Mouse (Mus musculus): ENCODE results near the gene Abhd10.

The Abhd10 gene

DNA sequence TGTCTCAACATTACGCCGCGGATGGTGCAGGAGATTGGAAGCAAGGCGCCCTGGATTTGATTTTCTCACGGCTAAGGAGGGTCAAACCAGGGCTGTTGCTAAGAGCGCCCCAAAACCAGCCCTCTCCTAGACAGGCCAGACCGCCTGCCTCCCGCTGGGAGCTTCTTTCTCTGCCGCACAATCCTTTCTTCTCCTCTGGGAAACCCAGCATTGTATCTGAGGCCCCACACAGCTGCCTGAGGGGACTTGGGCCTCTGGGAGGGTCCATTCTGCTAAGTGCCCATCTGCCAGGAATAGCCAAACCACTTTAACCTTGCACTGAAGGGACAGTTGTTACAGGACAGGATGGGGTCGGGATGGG lies 18.0 kb downstream of the Abhd10 start:
- no peak for DNase-seq (ENCODE audit: low spot score in 2 of 2)

GRCm38 (mm10) chr16:45724061-45724741 lies 18.6 kb downstream of the Abhd10 start, which contains the start of gene Tagln3:
Tagln3 (minus strand) TSS chr16:45724608.
- peak; percentile 85 to 91 for DNase-seq (ENCODE audit: low spot score in 2 of 2)

DNA sequence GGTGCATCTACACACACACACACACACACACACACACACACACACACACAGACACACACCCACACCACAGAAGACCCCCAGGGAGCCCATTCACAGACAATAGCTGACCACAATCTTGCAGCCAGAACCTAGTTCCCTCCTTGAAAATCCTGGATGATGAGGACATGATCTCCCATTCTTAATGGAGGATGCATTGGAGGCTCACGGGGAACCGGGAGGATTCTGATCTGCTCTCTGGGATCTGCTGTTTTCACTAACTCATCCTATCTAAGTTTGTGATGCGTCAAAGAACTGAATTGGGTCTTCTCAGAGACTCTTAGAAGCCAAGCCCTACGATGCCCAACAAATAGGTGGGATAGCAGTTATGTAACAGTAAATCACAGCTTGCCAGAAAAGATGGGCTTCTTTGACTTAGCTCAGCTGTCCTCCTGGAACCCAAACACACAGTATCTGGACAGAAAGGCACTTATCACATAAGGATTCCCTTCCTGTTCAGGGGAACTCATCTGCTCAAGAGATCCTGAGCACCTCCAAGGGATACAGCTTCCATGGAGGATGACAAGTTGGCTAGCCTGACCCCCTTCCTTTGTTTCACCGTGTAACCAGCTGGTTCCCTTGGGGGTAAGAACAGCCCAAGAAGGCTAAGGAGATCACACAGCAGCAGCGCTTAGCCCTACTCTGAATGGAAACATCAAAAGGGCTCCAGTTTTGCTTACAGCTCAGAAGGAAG lies 19.4 kb downstream of the Abhd10 start:
- DNase-seq (ENCODE audit: low spot score in 2 of 2) = no peak

GRCm38 (mm10) chr16:45722460-45722951 lies 20.2 kb downstream of the Abhd10 start:
- DNase-seq (ENCODE audit: low spot score in 2 of 2) = peak in 1 of 2 experiments; percentile 58

DNA sequence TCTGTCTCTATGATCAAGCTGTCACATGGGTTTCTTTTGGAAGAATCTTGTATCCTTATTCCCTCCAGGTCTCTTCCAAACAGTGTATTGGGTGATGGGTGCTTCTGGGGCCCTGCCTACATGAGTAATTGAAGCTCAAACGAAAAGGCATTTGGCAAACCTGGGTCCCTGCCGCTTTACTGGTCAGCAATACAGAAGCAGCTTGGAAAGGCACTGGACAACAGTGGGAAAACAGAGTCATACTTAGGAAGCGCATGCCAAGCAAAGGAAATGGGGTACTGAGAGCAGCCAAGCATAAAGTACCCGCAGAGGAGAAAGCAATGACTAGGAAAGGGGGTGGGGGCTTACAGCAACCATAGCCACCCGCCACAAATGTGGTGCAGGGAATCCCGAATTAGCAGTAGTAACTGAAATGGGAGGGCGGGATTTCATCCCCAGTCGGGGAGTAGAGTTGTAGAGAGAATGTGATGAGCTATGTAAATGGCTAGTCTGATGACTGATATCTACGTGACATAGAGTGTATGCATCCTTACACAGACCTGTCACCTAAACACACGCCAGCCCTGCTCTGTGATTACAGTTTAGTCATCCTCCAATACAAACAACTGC lies 22.6 kb downstream of the Abhd10 start:
- peak in 1 of 2 experiments; percentile 38 for DNase-seq (ENCODE audit: low spot score in 2 of 2)

- DNase-seq (ENCODE audit: low spot score in 2 of 2) = peak in 1 of 2 experiments; percentile 19
These were observed 24.5 kb downstream of the Abhd10 start for GRCm38 (mm10) chr16:45718296-45718695.

- peak in 1 of 2 experiments; percentile 26 for DNase-seq (ENCODE audit: low spot score in 2 of 2)
These were observed 28.1 kb downstream of the Abhd10 start for GRCm38 (mm10) chr16:45714489-45715150.

DNA sequence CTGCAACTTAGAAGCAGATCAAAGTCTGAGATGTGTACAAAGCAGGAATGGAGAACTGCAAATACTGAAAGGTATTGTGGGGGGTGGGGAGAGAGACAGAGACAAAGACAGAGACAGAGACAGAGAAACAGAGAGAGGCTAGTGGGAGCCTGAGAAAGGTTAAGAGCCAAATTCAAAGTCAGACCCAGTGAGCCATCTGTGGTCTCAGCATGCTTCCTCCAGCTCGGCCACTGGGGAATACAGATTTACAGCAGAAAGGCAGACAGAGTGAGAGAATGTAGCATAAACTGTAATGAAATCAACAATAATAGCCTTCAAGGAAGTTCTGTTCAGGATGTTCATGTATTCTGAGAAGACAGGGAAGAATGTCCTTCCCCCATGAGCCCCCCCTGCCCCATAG lies 28.9 kb downstream of the Abhd10 start:
- DNase-seq (ENCODE audit: low spot score in 2 of 2) = peak in 1 of 2 experiments; percentile 17

DNA sequence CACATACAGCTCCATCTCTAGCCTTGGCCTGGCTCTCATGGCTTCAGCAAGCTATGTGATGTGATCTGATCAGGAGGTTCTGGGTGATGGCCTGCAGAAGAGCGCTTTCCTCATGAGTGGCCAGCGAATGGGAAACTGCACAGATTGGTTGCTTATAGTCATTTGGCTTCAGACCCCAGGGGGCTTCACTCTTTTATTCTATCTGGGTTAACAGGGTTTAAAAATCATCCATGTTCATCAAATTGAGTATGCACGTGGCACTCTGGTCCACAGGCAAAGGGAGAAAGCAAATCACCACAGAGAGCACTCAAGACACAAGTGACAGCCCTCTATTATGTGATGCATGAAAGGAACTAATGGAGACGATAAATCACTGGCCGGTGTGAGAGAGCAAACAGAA lies 29.5 kb downstream of the Abhd10 start:
- DNase-seq (ENCODE audit: low spot score in 2 of 2) = peak in 1 of 2 experiments; percentile 19

DNA sequence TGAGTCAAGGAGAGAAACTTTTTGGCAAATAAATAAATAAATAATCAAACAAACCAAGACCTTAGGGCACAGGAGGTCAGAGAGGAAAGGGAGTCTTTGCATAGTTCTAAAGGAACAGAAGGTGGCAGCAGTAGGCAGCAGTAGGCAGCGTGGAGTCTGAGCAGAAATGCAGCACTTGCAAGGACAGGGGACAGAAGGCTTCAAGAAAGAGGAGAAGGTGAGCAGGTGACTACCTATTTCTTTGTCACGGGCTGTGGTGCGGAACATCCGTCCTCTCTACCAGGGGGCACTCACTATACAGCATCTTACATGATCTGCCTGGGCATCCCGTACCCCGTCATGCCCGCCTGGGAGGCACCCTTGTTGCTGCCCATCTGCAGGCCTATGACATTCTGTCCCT lies 31.5 kb downstream of the Abhd10 start:
- DNase-seq (ENCODE audit: low spot score in 2 of 2) = peak in 1 of 2 experiments; percentile 30

GRCm38 (mm10) chr16:45699301-45699700 lies 43.5 kb downstream of the Abhd10 start:
- no peak for DNase-seq (ENCODE audit: low spot score in 2 of 2)

DNA sequence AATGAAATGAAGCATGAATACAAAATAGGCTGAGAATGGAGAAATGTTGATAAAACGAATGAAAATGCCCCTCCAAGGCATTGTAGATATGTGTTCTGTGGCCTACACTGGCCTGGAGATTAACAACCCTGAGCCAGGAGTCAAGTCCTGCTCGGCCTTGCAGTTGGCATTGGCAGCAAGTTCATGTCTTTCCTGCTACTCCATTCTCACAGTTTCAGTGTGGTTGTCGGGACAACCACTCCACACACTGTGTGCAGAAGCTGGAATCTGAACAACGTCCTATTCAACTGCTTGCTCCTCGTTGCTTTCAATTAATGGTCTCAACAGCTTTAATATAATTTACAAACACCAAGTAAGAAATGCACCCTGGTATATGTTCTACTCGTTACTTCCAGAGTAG lies 44.8 kb downstream of the Abhd10 start:
- peak in 1 of 2 experiments; percentile 59 for DNase-seq (ENCODE audit: low spot score in 2 of 2)

DNA sequence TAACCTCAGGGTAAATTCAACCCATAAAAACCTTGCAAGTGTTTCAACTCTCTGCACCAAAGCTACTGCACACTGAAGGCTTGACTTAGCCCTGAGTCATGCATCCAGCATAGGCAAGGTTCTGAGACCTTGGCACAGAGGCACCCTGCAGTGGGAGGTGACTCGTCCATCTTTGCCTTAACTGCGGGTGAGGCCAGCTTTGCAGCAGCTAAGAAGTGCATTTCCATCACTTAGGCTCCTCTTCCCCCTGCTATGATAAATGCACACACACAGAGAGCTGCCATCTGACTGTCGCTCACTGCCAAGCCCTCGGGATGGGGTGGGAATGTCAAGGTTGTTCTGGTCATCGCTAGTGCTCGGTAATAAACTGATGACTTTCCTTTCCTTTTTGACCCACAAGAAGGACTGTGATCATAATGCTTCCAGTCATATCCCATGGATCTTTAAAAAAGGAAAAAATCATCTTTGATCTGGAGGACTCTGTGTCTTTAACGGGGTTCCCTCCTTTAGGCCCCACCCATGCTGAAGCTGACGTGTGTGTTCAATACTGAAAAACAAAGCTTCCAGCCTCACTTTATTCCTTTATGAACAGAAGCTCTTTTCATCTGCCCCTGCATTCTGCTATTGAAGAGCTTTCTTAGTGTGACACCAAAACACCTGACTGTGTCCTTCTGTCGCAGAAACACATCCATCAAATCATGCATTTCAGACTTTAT lies 47.2 kb downstream of the Abhd10 start:
- no peak for DNase-seq (ENCODE audit: low spot score in 2 of 2)

- DNase-seq (ENCODE audit: low spot score in 2 of 2) = no peak
These were observed 49.2 kb downstream of the Abhd10 start, which contains the start of gene Tmprss7 for GRCm38 (mm10) chr16:45693558-45693957. Tmprss7 (minus strand) TSS chr16:45693658.

- no peak for DNase-seq (ENCODE audit: low spot score in 2 of 2)
These were observed 49.9 kb downstream of the Abhd10 start for GRCm38 (mm10) chr16:45692851-45693250.

GRCm38 (mm10) chr16:45690178-45690577 lies 52.6 kb downstream of the Abhd10 start:
- peak; percentile 74 to 83 for DNase-seq (ENCODE audit: low spot score in 2 of 2)

GRCm38 (mm10) chr16:45686833-45687232 lies 55.9 kb downstream of the Abhd10 start:
- DNase-seq (ENCODE audit: low spot score in 2 of 2) = no peak

DNA sequence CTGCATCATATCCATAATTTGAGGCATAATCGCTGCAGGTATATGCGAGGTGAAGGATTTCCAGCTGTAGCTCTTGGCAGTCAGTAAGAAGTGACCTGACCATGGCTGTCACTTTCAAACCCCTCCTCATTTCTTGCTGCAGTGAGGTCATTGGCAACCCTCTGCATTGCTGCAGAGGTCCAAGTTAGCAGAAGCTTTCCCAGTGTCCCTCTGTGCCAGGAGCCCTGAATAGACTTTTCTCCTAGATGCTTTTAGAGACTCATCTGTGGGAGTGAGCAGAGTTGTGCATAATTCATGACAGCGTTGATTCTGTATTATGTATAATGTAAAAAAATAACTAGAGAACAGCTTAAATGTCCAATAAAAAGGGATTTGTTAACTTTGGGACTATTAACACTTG lies 57.5 kb downstream of the Abhd10 start:
- DNase-seq (ENCODE audit: low spot score in 2 of 2) = peak; percentile 57 to 76

GRCm38 (mm10) chr16:45684815-45685214 lies 57.9 kb downstream of the Abhd10 start:
- DNase-seq (ENCODE audit: low spot score in 2 of 2) = peak; percentile 75 to 80
